Mouse (Mus musculus) heart, embryonic 13.5 days (tissue): ENCODE results near the gene Tapbp. TPM values are rescaled to one million over a fixed set of nuclear protein-coding genes. Genes with fewer than 3 reads are reported as not detected.
"Not testable (repeated sequence)": the region's sequence is repeated elsewhere in the genome, so short reads cannot be mapped to it uniquely, and the experiment has no call there.

Experiments used
- ATAC-seq: fragments of 200-750 bp; cut with Nextera tagmentation; 2 replicates; pipeline ENCODE4 v1.8.0; 2017; ENCODE audit warnings: moderate TSS enrichment; ENCODE audit not compliant: insufficient number of reproducible peaks, low FRiP score, low TSS enrichment; ENCODE audit errors: extremely low read depth
- H3K27ac ChIP-seq: fragments of 300-500 bp; sonication (generic); replicated peaks from 2 replicates; pipeline ENCODE4 v1.5.1; 2015; ENCODE audit warnings: moderate library complexity, mild to moderate bottlenecking, inconsistent platforms
- H3K27me3 ChIP-seq: fragments of 300-500 bp; sonication (generic); replicated peaks from 2 replicates; pipeline ENCODE4 v1.6.1; 2015; ENCODE audit warnings: mild to moderate bottlenecking, inconsistent platforms
- H3K36me3 ChIP-seq: fragments of 300-500 bp; sonication (generic); 2 replicates; pipeline ENCODE4 v1.6.1; 2015; ENCODE audit warnings: mild to moderate bottlenecking, inconsistent platforms
- H3K4me1 ChIP-seq: fragments of 300-500 bp; sonication (generic); 2 replicates; pipeline ENCODE4 v1.6.1; 2015; ENCODE audit warnings: inconsistent platforms
- H3K4me2 ChIP-seq: fragments of 300-500 bp; sonication (generic); 2 replicates; pipeline ENCODE4 v1.6.1; 2015; ENCODE audit warnings: inconsistent platforms, mild to moderate bottlenecking, moderate library complexity
- H3K4me3 ChIP-seq: fragments of 300-500 bp; sonication (generic); 2 replicates; pipeline ENCODE4 v1.5.1; 2015; ENCODE audit warnings: moderate library complexity, mild to moderate bottlenecking, inconsistent platforms
- H3K9ac ChIP-seq: fragments of 300-500 bp; sonication (generic); 2 replicates; pipeline ENCODE4 v1.6.1; 2015; ENCODE audit warnings: inconsistent platforms, mild to moderate bottlenecking, moderate library complexity
- H3K9me3 ChIP-seq: fragments of 300-500 bp; sonication (generic); 2 replicates; pipeline ENCODE4 v1.6.1; 2016; ENCODE audit warnings: inconsistent platforms
- WGBS: fragments of 180-500 bp; shearing (Covaris S2); methylation state at CpG from one replicate; pipeline ENCODE4 v1.1.7; 2015; ENCODE audit warnings: mixed read lengths; 5-methylcytosine and 5-hydroxymethylcytosine counted together
- polyA plus RNA-seq: library from polyadenylated mRNA; unstranded; fragments of >200 nt; fragmentation: Nextera tagmentation; extraction: Ambion mirVana; gene quantifications from 2 replicates; pipeline ENCODE4 v1.2.1, GENCODE M21; 2015

Tapbp gene
- polyA plus RNA-seq, 1 experiment from 2014 or later, result 36.8 TPM

DNA sequence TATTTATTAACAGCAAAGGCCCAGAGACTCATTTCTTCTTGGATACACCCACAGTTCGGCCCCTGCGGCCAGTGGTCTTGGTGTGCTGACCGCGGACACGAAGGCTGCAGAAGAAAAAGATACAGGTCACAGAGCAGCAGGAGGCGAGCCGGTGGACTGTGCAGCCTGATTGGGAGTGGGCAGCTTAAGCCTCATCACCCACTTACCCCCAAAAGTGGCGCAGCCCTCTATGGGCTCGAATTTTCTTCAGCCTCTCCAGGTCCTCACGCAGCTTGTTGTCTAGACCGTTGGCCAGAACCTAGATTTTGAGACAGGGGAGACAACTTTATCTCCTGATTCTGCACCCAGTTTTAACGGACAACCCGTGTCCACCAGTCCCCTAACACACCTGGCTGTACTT lies 36.3 kb downstream of the Tapbp start:
- peaks cover 63% of the 10 kb centered on the region for H3K36me3 ChIP-seq
- peak overlapping the region; percentile 61 for H3K4me3 ChIP-seq
- not testable (repeated sequence) for H3K9me3 ChIP-seq, ATAC-seq, H3K27me3 ChIP-seq
- 70% methylated on average over 13 of the region's 13 CpGs for WGBS
- H3K4me2 ChIP-seq, result peak overlapping the region; percentile 99
- peak overlapping the region; percentile 81 for H3K9ac ChIP-seq
- H3K27ac ChIP-seq, result peak overlapping the region; percentile 91
- H3K4me1 ChIP-seq, result peaks cover 60% of the 10 kb centered on the region

- 0 out of 2 replicates have a peak overlapping the region, but pooled peaks have one; percentile 76 for H3K4me3 ChIP-seq
- H3K9ac ChIP-seq, result peak overlapping the region; percentile 93
- H3K9me3 ChIP-seq, result no peaks in the 10 kb centered on the region
- peaks cover 58% of the 10 kb centered on the region for H3K36me3 ChIP-seq
- ATAC-seq, result no peak
- WGBS, result 76% methylated on average over 4 of the region's 4 CpGs
- no peak overlapping the region for H3K27ac ChIP-seq
- peak overlapping the region; percentile 99 for H3K4me2 ChIP-seq
- H3K4me1 ChIP-seq, result peaks cover 60% of the 10 kb centered on the region
- no peaks in the 10 kb centered on the region for H3K27me3 ChIP-seq
Observed at GRCm38 (mm10) chr17:33952879-33953278, 37.2 kb downstream of the Tapbp start.

DNA sequence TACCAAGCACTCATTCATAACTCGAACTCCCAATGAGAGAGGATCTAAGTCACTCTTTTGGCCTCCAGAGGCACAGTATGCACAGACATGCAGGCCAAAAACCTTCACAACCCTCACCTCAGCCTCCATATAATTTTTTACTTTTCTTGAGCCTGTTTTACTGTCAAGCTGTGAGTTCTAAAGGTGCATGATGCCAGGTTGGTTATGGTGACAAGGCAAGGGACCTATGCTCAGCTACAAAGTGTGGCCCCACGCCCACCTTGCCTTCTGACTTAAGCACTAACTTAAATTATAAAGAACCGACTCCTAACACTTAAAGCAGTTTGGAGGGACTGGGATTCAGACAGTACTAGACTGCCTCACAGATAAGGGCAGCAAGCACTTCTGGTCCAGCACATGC lies 37.6 kb downstream of the Tapbp start:
- H3K9me3 ChIP-seq, result no peaks in the 10 kb centered on the region
- H3K4me3 ChIP-seq, result peak overlapping the region; percentile 76
- H3K36me3 ChIP-seq, result peaks cover 57% of the 10 kb centered on the region
- WGBS, result 75% methylated on average over 3 of the region's 3 CpGs
- H3K27ac ChIP-seq, result no peak overlapping the region
- ATAC-seq, result no peak
- H3K4me1 ChIP-seq, result peaks cover 60% of the 10 kb centered on the region
- no peaks in the 10 kb centered on the region for H3K27me3 ChIP-seq
- H3K9ac ChIP-seq, result peak overlapping the region; percentile 93
- H3K4me2 ChIP-seq, result peak overlapping the region; percentile 99

DNA sequence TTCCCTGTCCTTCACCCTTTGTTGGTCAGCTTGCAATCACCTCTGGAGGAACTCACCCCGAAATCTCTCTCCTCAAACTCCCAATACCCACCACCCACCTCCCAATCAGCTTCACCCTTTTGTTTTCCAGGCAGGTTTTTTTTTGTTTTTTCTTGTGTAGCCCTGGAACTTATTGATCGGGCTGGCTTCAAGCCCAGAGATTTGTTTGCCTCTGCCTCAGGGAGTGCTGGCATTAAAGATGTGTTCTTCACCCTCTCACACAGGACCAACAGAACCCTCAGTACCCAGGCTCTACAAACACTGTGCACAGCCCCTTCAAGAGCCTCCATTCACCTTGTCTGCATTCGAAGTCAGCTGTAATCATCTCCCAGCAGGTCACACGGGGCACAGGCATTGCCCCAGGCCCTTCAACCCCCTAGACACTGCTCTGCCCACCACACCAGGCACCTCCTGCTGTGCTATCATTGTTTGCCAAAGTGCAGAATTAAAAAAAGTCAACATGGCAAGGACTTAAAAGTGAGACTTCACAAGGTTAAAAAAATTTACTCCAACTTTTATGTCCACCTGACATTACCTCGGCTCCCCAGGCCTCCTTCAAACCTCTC lies 38.4 kb downstream of the Tapbp start:
- Histone ChIP-seq H3K27ac (peak overlapping the region; percentile 92), H3K4me2 (peak overlapping the region; percentile 99), H3K27me3 (no peaks in the 10 kb centered on the region), H3K9me3 (no peaks in the 10 kb centered on the region), H3K9ac (peak overlapping the region; percentile 93), H3K36me3 (peaks cover 57% of the 10 kb centered on the region), H3K4me1 (peaks cover 60% of the 10 kb centered on the region), H3K4me3 (peak overlapping the region; percentile 76)
- WGBS, result 39% methylated on average over 5 of the region's 5 CpGs
- no peak for ATAC-seq

GRCm38 (mm10) chr17:33954646-33955554 lies 39.2 kb downstream of the Tapbp start:
- peak overlapping the region; percentile 92 for H3K27ac ChIP-seq
- peak overlapping the region; percentile 93 for H3K9ac ChIP-seq
- H3K27me3 ChIP-seq, result no peaks in the 10 kb centered on the region
- peak overlapping the region; percentile 99 for H3K4me2 ChIP-seq
- no peaks in the 10 kb centered on the region for H3K9me3 ChIP-seq
- H3K4me3 ChIP-seq, result peak overlapping the region; percentile 76
- 1% methylated on average over 33 of the region's 33 CpGs for WGBS
- peaks cover 57% of the 10 kb centered on the region for H3K36me3 ChIP-seq
- ATAC-seq, result no peak; the same call in 1 of the 2 replicates
- H3K4me1 ChIP-seq, result peaks cover 54% of the 10 kb centered on the region

DNA sequence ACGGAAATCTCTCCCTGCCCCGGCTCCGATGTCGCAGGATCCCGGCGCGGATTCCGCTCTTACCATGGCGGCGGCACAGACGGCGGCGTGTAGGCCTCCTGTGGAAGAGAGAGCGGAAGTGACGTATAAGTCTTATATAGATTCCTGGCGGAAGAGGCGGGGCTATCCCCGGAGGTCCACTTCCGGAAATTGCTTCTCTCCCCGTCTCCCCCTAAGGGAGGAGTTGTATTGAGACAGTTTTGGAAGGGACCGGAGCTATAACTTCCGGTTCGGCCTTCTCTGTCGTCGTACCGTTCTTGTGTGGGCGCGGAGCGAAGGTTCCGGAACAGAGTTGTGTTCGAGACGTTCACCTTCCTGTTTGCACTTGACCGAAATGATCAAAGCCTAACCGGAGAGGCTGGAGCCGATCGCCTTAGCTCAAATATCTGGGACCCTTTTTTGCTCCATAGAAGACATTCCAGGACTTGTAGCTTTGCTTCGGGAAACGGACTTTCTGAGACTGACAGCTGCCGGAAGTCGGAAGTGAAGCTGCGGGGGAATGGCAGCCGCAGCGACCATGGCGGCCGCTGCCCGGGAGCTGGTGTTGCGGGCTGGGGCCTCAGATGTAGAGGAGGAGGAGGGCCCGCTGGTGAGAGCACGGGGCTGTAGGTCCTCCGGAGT lies 40.0 kb downstream of the Tapbp start, which contains the start of the genes Vps52 and Rps18:
TSS of gene Vps52 (plus strand) at position 258 of the 660 bp plus-strand sequence.
TSS of gene Rps18 (minus strand) at position 447 of the 660 bp plus-strand sequence.
- H3K36me3 ChIP-seq, result peaks cover 61% of the 10 kb centered on the region
- H3K4me3 ChIP-seq, result peak within 1 kb of the TSS; percentile 76
- peak within 1 kb of the TSS; percentile 93 for H3K9ac ChIP-seq
- H3K27me3 ChIP-seq, result no peaks in the 10 kb centered on the region
- peak within 1 kb of the TSS; percentile 92 for H3K27ac ChIP-seq
- no peaks in the 10 kb centered on the region for H3K9me3 ChIP-seq
- peak within 1 kb of the TSS; percentile 99 for H3K4me2 ChIP-seq
- H3K4me1 ChIP-seq, result peaks cover 46% of the 10 kb centered on the region
- WGBS, result under 1% methylated on average over 50 of the region's 50 CpGs
- ATAC-seq, result peak; percentile 85

DNA sequence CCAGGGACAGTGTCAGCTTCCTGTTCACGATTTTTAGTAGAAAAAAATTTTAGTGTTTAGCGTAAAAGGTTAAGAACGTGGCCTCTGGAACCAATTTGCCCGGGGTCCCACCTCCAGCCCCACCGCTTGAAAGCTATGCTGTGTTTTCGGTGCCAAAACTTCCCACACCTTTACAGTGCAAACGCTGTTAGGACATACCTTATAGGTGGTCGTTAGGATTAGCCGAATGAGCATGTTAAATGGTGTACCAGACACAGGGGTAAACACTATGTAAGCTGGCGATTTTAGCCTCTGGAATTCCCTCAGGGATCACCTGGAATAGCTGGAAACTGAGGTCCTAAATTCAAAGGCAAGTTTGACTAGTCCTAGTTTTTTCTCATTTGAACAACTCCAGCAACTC lies 40.6 kb downstream of the Tapbp start:
- peaks cover 40% of the 10 kb centered on the region for H3K4me1 ChIP-seq
- WGBS, result 10% methylated on average over 10 of the region's 10 CpGs

GRCm38 (mm10) chr17:33957493-33957892 lies 41.8 kb downstream of the Tapbp start:
- H3K9me3 ChIP-seq, result no peaks in the 10 kb centered on the region
- no peak overlapping the region for H3K4me3 ChIP-seq
- no peak overlapping the region for H3K9ac ChIP-seq
- WGBS, result 86% methylated on average over 6 of the region's 6 CpGs
- H3K27me3 ChIP-seq, result no peaks in the 10 kb centered on the region
- no peak overlapping the region for H3K4me2 ChIP-seq
- peaks cover 30% of the 10 kb centered on the region for H3K4me1 ChIP-seq
- no peak overlapping the region for H3K27ac ChIP-seq
- ATAC-seq, result no peak
- peaks cover 69% of the 10 kb centered on the region for H3K36me3 ChIP-seq

More for the DNA sequence above, 40.6 kb downstream of the Tapbp start:
- peak overlapping the region; percentile 76 for H3K4me3 ChIP-seq
- no peak for ATAC-seq
- peaks cover 67% of the 10 kb centered on the region for H3K36me3 ChIP-seq
- no peaks in the 10 kb centered on the region for H3K27me3 ChIP-seq
- H3K9ac ChIP-seq, result peak overlapping the region; percentile 91
- H3K4me2 ChIP-seq, result peak overlapping the region; percentile 91
- peak overlapping the region; percentile 91 for H3K27ac ChIP-seq
- H3K9me3 ChIP-seq, result no peaks in the 10 kb centered on the region

DNA sequence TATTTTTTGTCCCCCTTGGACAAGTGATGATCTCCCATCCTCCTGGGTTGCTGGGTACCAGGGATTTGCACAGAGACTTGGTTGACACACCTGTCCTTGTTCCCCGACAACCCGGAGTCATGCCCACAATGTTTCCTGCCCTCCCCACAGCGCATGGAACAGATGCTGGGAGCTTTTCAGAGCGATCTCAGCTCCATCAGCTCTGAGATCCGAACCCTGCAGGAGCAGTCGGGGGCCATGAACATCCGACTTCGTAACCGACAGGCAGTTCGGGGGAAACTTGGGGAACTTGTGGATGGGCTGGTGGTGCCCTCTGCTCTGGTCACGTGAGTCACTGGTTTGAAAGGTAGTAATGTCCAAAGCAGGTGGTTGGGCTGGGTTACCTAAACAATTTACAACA lies 42.8 kb downstream of the Tapbp start:
- no peak for ATAC-seq
- Histone ChIP-seq H3K27ac (no peak overlapping the region), H3K9ac (no peak overlapping the region), H3K9me3 (no peaks in the 10 kb centered on the region), H3K4me1 (peaks cover 20% of the 10 kb centered on the region), H3K4me2 (no peak overlapping the region), H3K27me3 (no peaks in the 10 kb centered on the region), H3K4me3 (no peak overlapping the region), H3K36me3 (peaks cover 69% of the 10 kb centered on the region)
- 90% methylated on average over 11 of the region's 11 CpGs for WGBS

DNA sequence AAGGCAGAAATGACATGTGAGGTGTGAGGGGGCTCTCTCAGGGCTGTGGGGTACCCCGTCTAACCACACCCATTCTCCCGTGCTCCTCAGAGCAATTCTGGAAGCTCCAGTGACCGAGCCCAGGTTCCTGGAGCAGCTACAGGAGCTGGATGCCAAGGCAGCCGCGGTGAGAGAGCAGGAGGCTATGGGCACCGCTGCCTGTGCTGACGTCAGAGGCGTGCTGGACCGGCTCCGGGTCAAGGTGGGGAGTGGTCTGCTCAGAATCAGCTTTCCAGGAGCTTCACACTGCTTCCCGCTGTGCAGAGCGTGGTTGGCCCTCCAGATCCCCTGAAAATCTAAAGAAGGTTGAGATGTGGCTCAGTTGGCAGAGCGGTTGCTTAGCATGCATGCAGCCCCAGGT lies 43.4 kb downstream of the Tapbp start:
- Histone ChIP-seq H3K4me3 (no peak overlapping the region), H3K4me2 (no peak overlapping the region), H3K9ac (no peak overlapping the region), H3K27ac (no peak overlapping the region), H3K27me3 (no peaks in the 10 kb centered on the region), H3K36me3 (peaks cover 69% of the 10 kb centered on the region), H3K4me1 (peaks cover 13% of the 10 kb centered on the region), H3K9me3 (no peaks in the 10 kb centered on the region)
- WGBS, result 92% methylated on average over 13 of the region's 13 CpGs
- no peak for ATAC-seq

- Histone ChIP-seq H3K27me3 (no peaks in the 10 kb centered on the region), H3K4me1 (peaks cover 6% of the 10 kb centered on the region), H3K4me2 (no peak overlapping the region), H3K9ac (no peak overlapping the region), H3K36me3 (peaks cover 66% of the 10 kb centered on the region), H3K9me3 (no peaks in the 10 kb centered on the region), H3K27ac (no peak overlapping the region), H3K4me3 (no peak overlapping the region)
- ATAC-seq, result no peak
- 89% methylated on average over 15 of the region's 15 CpGs for WGBS
Observed at GRCm38 (mm10) chr17:33959948-33960347, 44.2 kb downstream of the Tapbp start.
